ENCODE assay signal across 1 mouse cellular context in the genomic region with DNA sequence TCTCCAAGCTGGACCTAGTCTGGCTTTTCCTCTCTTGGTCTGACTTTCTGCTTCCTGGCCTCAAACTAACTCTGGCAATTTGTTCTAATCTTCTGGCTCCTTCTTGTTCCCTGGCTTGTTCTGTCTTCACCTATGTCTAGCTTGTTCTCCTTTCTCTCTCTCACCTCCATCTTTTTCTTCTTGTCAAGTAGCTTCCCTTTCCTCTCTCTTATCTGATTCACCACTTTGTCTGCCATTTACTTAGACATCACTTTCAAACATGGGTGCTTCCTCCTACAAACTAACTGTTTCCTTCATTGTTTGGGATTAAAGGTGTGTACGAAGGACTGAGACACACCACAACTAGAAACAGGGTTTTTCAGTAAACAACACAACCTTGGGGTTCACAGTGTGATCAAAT.
TF ChIP-seq lines count a peak whose summit lies in the region.

No protein-coding gene starts in this region.

TF ChIP-seq in MEL, 35 proteins besides CTCF, POLR2A, EP300 and RAD21:
- TF ChIP-seq ETS1 (IDR thresholded peaks at IDR 0.05; ENCODE audit: low read depth, low read length): 0 out of 2 replicates have a peak, but pooled peaks have one; percentile 20
- TF ChIP-seq SIN3A (IDR thresholded peaks at IDR 0.05; ENCODE audit: low read length): 0 out of 2 replicates have a peak, but pooled peaks have one; percentile 8
- TF ChIP-seq RCOR1 (IDR thresholded peaks at IDR 0.05; ENCODE audit: low read depth, low read length): 0 out of 2 replicates have a peak, but pooled peaks have one; percentile 22
- TF ChIP-seq CHD1 (IDR thresholded peaks at IDR 0.05; ENCODE audit: low read depth, low read length): no peak
- TF ChIP-seq BHLHE40 (IDR thresholded peaks at IDR 0.05; ENCODE audit: borderline replicate concordance, low read depth, low read length): no peak
- peak; percentile 16; the same call in 1 of the 2 replicates for TF ChIP-seq TAL1 (IDR thresholded peaks at IDR 0.05; ENCODE audit: low read length)
- no peak; the same call in 1 of the 2 replicates for TF ChIP-seq MXI1 (IDR thresholded peaks at IDR 0.05; ENCODE audit: low read depth, low read length)
- no peak for TF ChIP-seq MEF2A (IDR thresholded peaks at IDR 0.05; ENCODE audit: extremely low read depth, insufficient replicate concordance, low read depth, low read length, poor library complexity, severe bottlenecking)
- no peak for TF ChIP-seq JUND (IDR thresholded peaks at IDR 0.05; ENCODE audit: low read depth, low read length)
- TF ChIP-seq GATA1 (IDR thresholded peaks at IDR 0.05; ENCODE audit: low read depth, low read length): peak; percentile 83
- TF ChIP-seq ZMIZ1 (IDR thresholded peaks at IDR 0.05; ENCODE audit: low read depth, low read length): 0 out of 2 replicates have a peak, but pooled peaks have one; percentile 27
- TF ChIP-seq NELFE (IDR thresholded peaks at IDR 0.05; ENCODE audit: low read depth, low read length): no peak
- TF ChIP-seq USF2 (IDR thresholded peaks at IDR 0.05; ENCODE audit: borderline replicate concordance in 1 of 2, insufficient read depth in 1 of 2, low read depth in 1 of 2, low read length in 2 of 2): no peak
- TF ChIP-seq ELF1 (IDR thresholded peaks at IDR 0.05; ENCODE audit: low read depth, low read length): no peak
- TF ChIP-seq UBTF (IDR thresholded peaks at IDR 0.05; ENCODE audit: borderline replicate concordance, insufficient read depth, low read depth, low read length): no peak
- TF ChIP-seq KAT2A (conservative IDR thresholded peaks at IDR 0.05; ENCODE audit: low read depth, low read length): no peak
- 0 out of 2 replicates have a peak, but pooled peaks have one; percentile 19 for TF ChIP-seq HCFC1 (IDR thresholded peaks at IDR 0.05; ENCODE audit: low read depth, low read length)
- no peak for TF ChIP-seq ZKSCAN1 (IDR thresholded peaks at IDR 0.05; ENCODE audit: low read depth, low read length)
- no peak for TF ChIP-seq MAFK (IDR thresholded peaks at IDR 0.05; ENCODE audit: borderline replicate concordance, low read depth, low read length)
- TF ChIP-seq MAZ (IDR thresholded peaks at IDR 0.05; ENCODE audit: low read depth, low read length): no peak
- no peak for TF ChIP-seq NRF1 (IDR thresholded peaks at IDR 0.05; ENCODE audit: insufficient read depth, low read depth, low read length, poor library complexity, severe bottlenecking)
- no peak for TF ChIP-seq TCF12 (IDR thresholded peaks at IDR 0.05; ENCODE audit: low read depth, low read length)
- no peak for TF ChIP-seq E2F4 (IDR thresholded peaks at IDR 0.05; ENCODE audit: borderline replicate concordance, low read depth, low read length)
- no peak for TF ChIP-seq USF1 (IDR thresholded peaks at IDR 0.05; ENCODE audit: low read depth, low read length)
- no peak for TF ChIP-seq CHD2 (IDR thresholded peaks at IDR 0.05; ENCODE audit: low read length)
- TF ChIP-seq MYB (IDR thresholded peaks at IDR 0.05; ENCODE audit: low read depth, low read length): no peak
- TF ChIP-seq POLR2AphosphoS2 (IDR thresholded peaks at IDR 0.05; ENCODE audit: low read length): no peak; the same call in 1 of the 2 replicates
- TF ChIP-seq TBP (IDR thresholded peaks at IDR 0.05; ENCODE audit: low read depth, low read length): no peak
- no peak for TF ChIP-seq GABPA (IDR thresholded peaks at IDR 0.05; ENCODE audit: low read depth, low read length)
- TF ChIP-seq ZC3H11A (IDR thresholded peaks at IDR 0.05; ENCODE audit: low read depth, low read length): no peak
- TF ChIP-seq SMC3 (IDR thresholded peaks at IDR 0.05; ENCODE audit: low read depth, low read length): no peak
- TF ChIP-seq ZNF384 (IDR thresholded peaks at IDR 0.05; ENCODE audit: low read depth, low read length): no peak
- TF ChIP-seq MYC (IDR thresholded peaks at IDR 0.05; ENCODE audit: low read depth, low read length): no peak
- TF ChIP-seq MAX (IDR thresholded peaks at IDR 0.05; ENCODE audit: low read length): no peak
- TF ChIP-seq POLR2AphosphoS5 (IDR thresholded peaks at IDR 0.05; ENCODE audit: borderline replicate concordance, low read depth, low read length): no peak
TF ChIP-seq in MEL: peak in this region for 7.
